Mouse (Mus musculus) ES-Bruce4 (cell line): ENCODE measurements around the gene Bcl11a. TPM values are rescaled to one million over a fixed set of nuclear protein-coding genes. Genes with fewer than 3 reads are reported as not detected.

Experiments
- H3K27ac ChIP-seq: 2 replicates; pipeline ENCODE4 v1.5.1; 2012; ENCODE audit warnings: low read length, inconsistent platforms; ENCODE audit not compliant: insufficient read depth
- H3K27me3 ChIP-seq: 2 replicates; pipeline ENCODE4 v1.6.1; 2012; ENCODE audit warnings: mild to moderate bottlenecking, low read length, inconsistent platforms; ENCODE audit not compliant: control insufficient read depth, poor library complexity, insufficient read depth, severe bottlenecking
- H3K36me3 ChIP-seq: 2 replicates; pipeline ENCODE4 v1.6.1; 2012; ENCODE audit warnings: inconsistent platforms, mild to moderate bottlenecking, low read length, moderate library complexity; ENCODE audit not compliant: control insufficient read depth, poor library complexity, insufficient read depth, severe bottlenecking
- H3K4me1 ChIP-seq: one replicate; pipeline ENCODE4 v1.8.1; 2011; ENCODE audit warnings: low read length; ENCODE audit not compliant: control insufficient read depth, insufficient read depth
- H3K4me3 ChIP-seq: 2 replicates; pipeline ENCODE4 v1.5.1; 2011; ENCODE audit warnings: low read depth, mild to moderate bottlenecking, low read length
- H3K9ac ChIP-seq: 2 replicates; pipeline ENCODE4 v1.6.1; 2012; ENCODE audit warnings: low read depth, mild to moderate bottlenecking, inconsistent platforms; ENCODE audit not compliant: poor library complexity, severe bottlenecking
- H3K9me3 ChIP-seq: replicated peaks from 2 replicates; pipeline ENCODE4 v1.6.1; 2012; ENCODE audit warnings: mild to moderate bottlenecking, low read length, inconsistent platforms; ENCODE audit not compliant: control insufficient read depth, poor library complexity, insufficient read depth, severe bottlenecking
- CTCF ChIP-seq: IDR thresholded peaks from one replicate; pipeline ENCODE4 v1.8.1; 2011; ENCODE audit warnings: low read depth, low read length
- EP300 ChIP-seq: IDR thresholded peaks from 2 replicates; pipeline ENCODE4 v1.6.1; 2011; ENCODE audit warnings: low read depth, low read length; ENCODE audit not compliant: insufficient read depth
- POLR2A ChIP-seq: IDR thresholded peaks from one replicate; pipeline ENCODE4 v1.8.1; 2011; ENCODE audit warnings: low read length; ENCODE audit not compliant: insufficient read depth
- polyA plus RNA-seq: library from polyadenylated mRNA; stranded (reverse); fragments of >200 nt; gene quantifications from 2 replicates; pipeline ENCODE4 v1.2.4, GENCODE M21; 2011; ENCODE audit warnings: low read depth; ENCODE audit not compliant: missing spikeins, insufficient read depth, insufficient read length

The Bcl11a gene
- polyA plus RNA-seq, 1 experiment, result 0.36 TPM

DNA sequence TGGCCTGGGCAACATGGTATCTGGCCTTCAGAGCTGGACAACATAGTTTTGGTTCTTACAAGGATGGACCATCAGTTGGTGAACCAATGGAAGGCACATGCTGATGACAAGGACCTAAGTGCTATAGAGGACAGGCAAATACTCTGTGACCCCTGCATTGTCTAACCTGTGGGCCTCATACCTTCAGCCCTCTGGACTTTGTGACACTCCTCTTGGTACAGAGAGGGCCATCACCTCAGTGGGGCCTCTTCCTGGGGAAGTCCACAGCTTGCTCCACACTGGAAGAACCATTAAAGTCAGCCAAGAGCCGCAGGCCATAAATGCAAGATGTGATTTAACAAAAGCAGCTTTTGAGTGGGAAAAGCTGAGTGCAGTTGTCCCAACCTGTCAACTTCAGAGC lies 68.6 kb downstream of the Bcl11a start:
- H3K27me3 ChIP-seq, result no peaks in the 10 kb centered on the region
- no peaks in the 10 kb centered on the region for H3K9me3 ChIP-seq
- no peak overlapping the region for H3K9ac ChIP-seq
- H3K4me3 ChIP-seq, result no peak overlapping the region
- H3K36me3 ChIP-seq, result no peaks in the 10 kb centered on the region
- no peak overlapping the region for H3K27ac ChIP-seq
- no peaks in the 10 kb centered on the region for H3K4me1 ChIP-seq
- TF ChIP-seq CTCF, result no peak
- no peak for TF ChIP-seq POLR2A
- TF ChIP-seq EP300, result no peak

DNA sequence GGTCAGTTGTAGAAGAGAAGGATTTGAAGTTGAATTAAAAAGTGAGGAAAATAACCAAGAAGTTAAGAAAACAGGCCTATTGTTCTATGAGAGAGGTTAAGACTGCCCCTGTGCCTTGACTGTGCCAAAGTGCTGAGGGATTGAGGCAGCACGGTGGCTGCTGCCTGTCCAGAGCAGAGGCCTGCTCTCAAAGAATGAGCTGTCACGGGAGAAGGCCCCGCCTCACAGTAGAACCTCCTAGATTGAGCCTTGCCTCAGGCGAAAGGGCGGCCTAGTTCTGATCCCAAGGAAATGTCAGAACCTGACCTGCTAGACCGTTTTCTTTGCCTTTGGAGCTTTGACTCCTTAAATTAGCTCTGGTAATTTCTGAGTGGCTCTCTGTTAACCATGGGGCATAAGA lies 69.8 kb downstream of the Bcl11a start:
- Histone ChIP-seq H3K9ac (no peak overlapping the region), H3K4me3 (no peak overlapping the region), H3K27ac (no peak overlapping the region), H3K27me3 (no peaks in the 10 kb centered on the region), H3K9me3 (no peaks in the 10 kb centered on the region), H3K36me3 (no peaks in the 10 kb centered on the region), H3K4me1 (no peaks in the 10 kb centered on the region)
- TF ChIP-seq POLR2A, result no peak

DNA sequence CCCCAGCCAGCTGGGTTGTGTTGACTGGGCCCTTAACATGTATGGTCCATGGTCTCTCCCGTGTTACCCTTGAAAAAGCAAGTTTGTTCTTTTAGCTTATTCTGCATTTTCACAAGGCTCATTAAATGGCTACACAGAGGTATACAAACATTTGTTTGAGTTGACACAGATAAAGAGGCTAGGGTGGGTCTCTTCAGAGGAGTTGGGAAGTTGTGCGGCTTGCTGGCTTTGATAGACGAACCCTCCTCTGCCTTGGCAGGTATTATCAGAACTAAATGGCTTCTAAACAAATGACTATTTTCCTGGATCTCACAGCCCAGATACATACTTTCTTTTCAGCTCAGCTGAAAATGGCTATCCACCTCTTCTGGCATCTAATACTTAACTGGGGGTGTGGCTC lies 70.7 kb downstream of the Bcl11a start:
- Histone ChIP-seq H3K36me3 (no peaks in the 10 kb centered on the region), H3K9ac (no peak overlapping the region), H3K4me1 (no peaks in the 10 kb centered on the region), H3K27me3 (no peaks in the 10 kb centered on the region), H3K27ac (no peak overlapping the region), H3K9me3 (no peaks in the 10 kb centered on the region), H3K4me3 (no peak overlapping the region)
- TF ChIP-seq CTCF, result no peak

DNA sequence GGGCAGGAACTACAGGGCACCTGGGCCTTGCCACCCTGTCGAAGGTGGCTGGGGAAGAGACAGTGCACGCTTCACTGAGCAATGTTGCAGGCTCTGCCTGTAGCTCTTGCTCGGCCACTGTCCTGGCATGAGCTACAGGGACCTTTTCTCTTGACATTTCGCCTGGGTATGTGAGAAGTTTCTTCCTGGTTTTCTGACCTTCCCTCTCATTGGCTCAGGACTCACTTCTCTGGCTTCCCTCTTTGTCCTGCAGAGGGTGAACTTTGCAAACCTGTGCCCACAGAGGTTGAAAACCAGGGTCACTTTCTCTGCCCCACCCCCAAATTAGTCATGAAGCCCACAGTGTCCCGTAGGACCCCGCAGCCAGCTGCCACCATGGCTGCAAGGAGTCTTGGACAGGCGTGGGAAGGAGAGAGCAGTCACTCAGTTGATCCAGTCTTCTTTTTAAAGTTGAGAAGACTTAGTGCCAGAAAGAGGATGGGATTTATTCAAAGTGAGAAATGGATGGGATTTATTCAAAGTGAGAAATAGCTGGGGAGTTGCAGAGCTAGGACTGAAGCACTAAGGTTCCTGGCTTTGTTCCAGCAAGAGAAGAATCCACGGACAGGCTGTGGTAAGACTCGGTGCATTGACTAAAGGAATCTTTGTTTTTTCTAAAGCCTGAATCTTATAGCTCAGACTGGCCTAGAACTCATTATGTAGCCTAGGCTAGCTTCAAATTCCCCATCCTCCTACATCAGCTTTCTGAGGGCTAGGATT lies 71.8 kb downstream of the Bcl11a start:
- Histone ChIP-seq H3K4me1 (no peaks in the 10 kb centered on the region), H3K36me3 (no peaks in the 10 kb centered on the region), H3K4me3 (no peak overlapping the region), H3K27ac (no peak overlapping the region), H3K9me3 (no peaks in the 10 kb centered on the region), H3K9ac (no peak overlapping the region), H3K27me3 (no peaks in the 10 kb centered on the region)
- no peak for TF ChIP-seq POLR2A
- TF ChIP-seq EP300, result no peak
- no peak for TF ChIP-seq CTCF

DNA sequence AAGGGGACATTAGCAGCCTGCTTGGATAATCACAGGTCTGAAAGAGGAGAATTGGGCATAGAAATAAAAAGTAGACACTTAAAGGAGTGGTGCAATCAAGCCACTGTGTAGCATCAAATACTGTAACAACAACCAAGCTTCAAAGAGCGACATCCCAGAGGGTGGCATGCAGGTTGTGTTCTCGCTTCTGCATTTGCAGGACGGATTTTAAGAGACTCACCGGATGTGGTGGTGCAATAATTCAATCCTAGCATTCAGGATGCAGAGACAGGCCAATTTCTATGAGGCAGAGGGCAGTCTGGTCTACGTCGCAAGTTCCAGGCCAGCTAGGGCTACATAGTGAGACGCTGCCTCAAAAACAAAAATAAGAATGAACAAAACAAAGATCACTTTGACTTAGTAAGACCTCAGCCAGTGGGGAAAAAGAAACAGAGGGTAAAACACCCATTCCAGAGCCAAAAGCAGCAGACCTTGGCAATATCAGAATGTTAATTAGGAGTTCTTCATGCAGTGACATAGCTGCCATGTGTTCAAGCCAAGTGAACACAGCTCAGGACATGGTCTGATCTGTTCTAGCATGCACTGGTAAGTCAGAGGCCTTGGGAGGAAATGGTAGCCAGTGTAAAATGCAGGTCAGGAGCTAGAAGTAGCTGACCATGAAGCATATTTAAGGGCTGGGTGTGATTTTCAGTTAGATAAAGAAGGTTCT lies 74.4 kb downstream of the Bcl11a start:
- Histone ChIP-seq H3K27me3 (no peaks in the 10 kb centered on the region), H3K36me3 (no peaks in the 10 kb centered on the region), H3K9me3 (no peaks in the 10 kb centered on the region), H3K4me1 (no peaks in the 10 kb centered on the region), H3K27ac (no peak overlapping the region), H3K4me3 (no peak overlapping the region), H3K9ac (no peak overlapping the region)
- TF ChIP-seq CTCF, result no peak
- TF ChIP-seq POLR2A, result no peak
- no peak for TF ChIP-seq EP300

DNA sequence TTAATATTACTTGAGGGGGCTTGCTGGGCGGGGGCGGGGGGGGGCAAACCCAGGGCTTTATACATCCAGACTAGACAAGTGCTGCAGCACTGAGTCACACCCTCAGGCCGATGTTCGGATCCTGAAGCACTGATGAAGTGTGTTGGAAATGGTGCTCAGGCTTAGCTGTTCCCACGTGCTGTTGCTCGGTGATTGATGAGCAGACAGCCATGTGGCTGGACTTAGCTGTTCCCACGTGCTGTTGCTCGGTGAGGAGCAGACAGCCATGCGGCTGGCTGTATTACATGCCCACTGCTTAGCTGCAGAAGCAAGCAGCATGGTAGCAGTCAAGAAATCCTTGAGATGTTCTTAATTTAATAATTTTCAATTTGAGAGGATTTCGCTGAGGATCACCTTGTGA lies 75.2 kb downstream of the Bcl11a start:
- no peak overlapping the region for H3K27ac ChIP-seq
- H3K36me3 ChIP-seq, result no peaks in the 10 kb centered on the region
- no peaks in the 10 kb centered on the region for H3K4me1 ChIP-seq
- no peak for TF ChIP-seq CTCF
- no peak for TF ChIP-seq POLR2A
- no peak for TF ChIP-seq EP300
- H3K9me3 ChIP-seq, result no peaks in the 10 kb centered on the region
- H3K9ac ChIP-seq, result no peak overlapping the region
- no peak overlapping the region for H3K4me3 ChIP-seq
- H3K27me3 ChIP-seq, result no peaks in the 10 kb centered on the region
